Mouse (Mus musculus) forebrain, embryonic 15.5 days (tissue): ENCODE data around the gene Acy3. TPM values are rescaled to one million over a fixed set of nuclear protein-coding genes. Genes with fewer than 3 reads are reported as not detected.

Source experiments
- ATAC-seq: fragments of 200-750 bp; cut with Nextera tagmentation; replicated peaks from 2 replicates; pipeline ENCODE4 v1.8.0; 2017; ENCODE audit warnings: mild to moderate bottlenecking, moderate TSS enrichment, moderate library complexity
- H3K27ac ChIP-seq: fragments of 300-500 bp; sonication (generic); replicated peaks from 2 replicates; pipeline ENCODE4 v1.5.1; 2015; ENCODE audit warnings: mild to moderate bottlenecking, inconsistent platforms
- H3K27me3 ChIP-seq: fragments of 300-500 bp; sonication (generic); 2 replicates; pipeline ENCODE4 v1.6.1; 2015; ENCODE audit warnings: inconsistent platforms
- H3K36me3 ChIP-seq: fragments of 300-500 bp; sonication (generic); 2 replicates; pipeline ENCODE4 v1.6.1; 2015; ENCODE audit warnings: mild to moderate bottlenecking, inconsistent platforms
- H3K4me1 ChIP-seq: fragments of 300-500 bp; sonication (generic); 2 replicates; pipeline ENCODE4 v1.6.1; 2015; ENCODE audit warnings: inconsistent platforms
- H3K4me2 ChIP-seq: fragments of 300-500 bp; sonication (generic); replicated peaks from 2 replicates; pipeline ENCODE4 v1.6.1; 2015; ENCODE audit warnings: mild to moderate bottlenecking, inconsistent platforms
- H3K4me3 ChIP-seq: fragments of 300-500 bp; sonication (generic); 2 replicates; pipeline ENCODE4 v1.5.1; 2015; ENCODE audit warnings: mild to moderate bottlenecking, inconsistent platforms
- H3K9ac ChIP-seq: fragments of 300-500 bp; sonication (generic); replicated peaks from 2 replicates; pipeline ENCODE4 v1.6.1; 2015; ENCODE audit warnings: mild to moderate bottlenecking, inconsistent platforms
- H3K9me3 ChIP-seq: fragments of 300-500 bp; sonication (generic); 2 replicates; pipeline ENCODE4 v1.6.1; 2016; ENCODE audit warnings: inconsistent platforms
- WGBS: fragments of 180-500 bp; shearing (Covaris S2); methylation state at CpG from one replicate; pipeline ENCODE4 v1.1.7; 2015; ENCODE audit warnings: mixed read lengths; 5-methylcytosine and 5-hydroxymethylcytosine counted together
- polyA plus RNA-seq: library from polyadenylated mRNA; unstranded; fragments of >200 nt; fragmentation: Nextera tagmentation; extraction: Ambion mirVana; gene quantifications from 2 replicates; pipeline ENCODE4 v1.2.1, GENCODE M21; 2015

The Acy3 gene
- polyA plus RNA-seq, 1 experiment from 2014 or later, result 1.3 TPM

DNA sequence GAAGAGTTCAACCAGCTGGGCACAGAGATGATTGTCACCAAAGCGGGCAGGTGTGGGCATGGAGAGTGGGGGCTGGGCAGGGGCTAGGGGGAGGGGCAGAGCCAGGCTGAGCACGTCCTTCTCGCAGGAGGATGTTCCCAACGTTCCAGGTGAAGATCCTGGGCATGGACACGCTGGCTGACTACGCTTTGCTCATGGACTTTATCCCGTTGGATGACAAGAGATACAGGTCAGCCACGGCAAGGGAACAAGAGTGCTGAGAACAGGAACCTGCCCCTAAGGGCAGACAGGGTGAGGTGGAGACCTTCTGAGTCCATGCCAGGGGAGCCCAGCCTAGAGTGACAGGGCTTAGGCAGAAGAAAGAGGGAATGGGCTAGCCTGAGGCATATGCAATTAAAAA lies 10.4 kb downstream of the Acy3 start:
- H3K27me3 ChIP-seq, result no peaks in the 10 kb centered on the region; the same call in 1 of the 2 replicates
- H3K36me3 ChIP-seq, result no peaks in the 10 kb centered on the region
- H3K9ac ChIP-seq, result no peak overlapping the region
- peaks cover 15% of the 10 kb centered on the region for H3K4me1 ChIP-seq
- WGBS, result 84% methylated on average over 8 of the region's 8 CpGs
- no peak overlapping the region for H3K27ac ChIP-seq
- no peak overlapping the region for H3K4me3 ChIP-seq
- no peaks in the 10 kb centered on the region for H3K9me3 ChIP-seq
- ATAC-seq, result no peak
- no peak overlapping the region for H3K4me2 ChIP-seq

DNA sequence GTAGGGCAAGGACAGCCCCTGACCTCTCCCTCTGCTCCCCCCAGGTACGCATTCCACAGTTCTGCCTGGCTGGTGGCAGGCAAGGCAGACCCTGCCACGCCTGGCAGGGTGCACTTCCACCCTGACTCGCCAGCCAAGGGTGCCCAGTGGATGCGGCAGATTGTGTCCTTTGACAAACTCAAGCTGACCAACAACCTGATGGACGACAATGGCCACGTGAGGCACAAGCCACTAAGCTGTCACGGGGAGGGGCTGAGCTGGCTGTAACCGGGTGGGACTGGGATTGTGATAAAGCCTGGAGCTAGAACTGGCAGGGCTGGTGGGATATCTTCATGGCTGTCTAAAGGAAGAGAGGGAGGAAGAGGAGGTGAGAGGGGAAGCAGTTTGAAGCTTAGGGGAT lies 10.9 kb downstream of the Acy3 start:
- Histone ChIP-seq H3K36me3 (no peaks in the 10 kb centered on the region), H3K4me2 (no peak overlapping the region), H3K27me3 (no peaks in the 10 kb centered on the region; the same call in 1 of the 2 replicates), H3K9me3 (no peaks in the 10 kb centered on the region), H3K4me1 (peaks cover 15% of the 10 kb centered on the region), H3K9ac (no peak overlapping the region), H3K4me3 (no peak overlapping the region), H3K27ac (no peak overlapping the region)
- 65% methylated on average over 8 of the region's 8 CpGs for WGBS
- ATAC-seq, result no peak

DNA sequence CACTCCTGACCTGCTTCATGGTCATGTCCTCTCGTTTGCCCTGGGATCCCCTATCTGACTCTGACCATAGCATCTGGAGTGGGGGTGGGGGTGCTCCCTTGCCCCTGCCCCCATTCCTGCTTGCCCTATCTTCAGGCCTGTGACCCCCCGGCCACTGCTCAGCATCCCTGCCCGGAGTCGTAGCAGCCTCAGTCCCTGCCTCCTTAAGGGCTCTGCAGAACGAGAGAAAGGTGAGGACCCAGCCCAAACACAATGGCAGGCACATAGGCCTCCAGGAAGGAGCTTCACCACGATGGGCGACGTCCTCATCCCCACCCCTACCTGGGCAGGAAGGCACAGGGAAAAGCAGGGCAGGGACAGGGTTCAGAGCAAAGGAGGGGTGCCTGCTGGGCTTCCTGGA lies 12.0 kb downstream of the Acy3 start:
- H3K9me3 ChIP-seq, result no peaks in the 10 kb centered on the region
- H3K27me3 ChIP-seq, result no peaks in the 10 kb centered on the region; the same call in 1 of the 2 replicates
- H3K4me2 ChIP-seq, result no peak overlapping the region
- no peak for ATAC-seq
- H3K4me1 ChIP-seq, result peaks cover 15% of the 10 kb centered on the region
- no peak overlapping the region for H3K4me3 ChIP-seq
- H3K27ac ChIP-seq, result no peak overlapping the region
- H3K9ac ChIP-seq, result no peak overlapping the region
- H3K36me3 ChIP-seq, result no peaks in the 10 kb centered on the region
- 74% methylated on average over 8 of the region's 8 CpGs for WGBS

GRCm38 (mm10) chr19:3999121-3999730 lies 12.9 kb downstream of the Acy3 start:
- Histone ChIP-seq H3K9me3 (no peaks in the 10 kb centered on the region), H3K27me3 (no peaks in the 10 kb centered on the region; the same call in 1 of the 2 replicates), H3K36me3 (no peaks in the 10 kb centered on the region), H3K9ac (no peak overlapping the region), H3K4me3 (0 out of 2 replicates have a peak overlapping the region, but pooled peaks have one; percentile 5), H3K4me1 (peaks cover 15% of the 10 kb centered on the region), H3K27ac (no peak overlapping the region), H3K4me2 (peak overlapping the region; percentile 70; the same call in 1 of the 2 replicates)
- WGBS, result 81% methylated on average over 9 of the region's 9 CpGs
- ATAC-seq, result no peak

GRCm38 (mm10) chr19:4000119-4000900 lies 13.9 kb downstream of the Acy3 start, which contains the start of the genes Nudt8 and Gm49405:
Gene Nudt8, plus strand, starts transcription at chr19:4000580.
Gene Gm49405, plus strand, starts transcription at chr19:4000626.
- Histone ChIP-seq H3K4me1 (peaks cover 15% of the 10 kb centered on the region), H3K9me3 (no peaks in the 10 kb centered on the region), H3K27ac (peak within 1 kb of the TSS; percentile 96), H3K36me3 (no peaks in the 10 kb centered on the region), H3K4me3 (peak within 1 kb of the TSS; percentile 64), H3K4me2 (peak within 1 kb of the TSS; percentile 70), H3K27me3 (no peaks in the 10 kb centered on the region), H3K9ac (peak within 1 kb of the TSS; percentile 87)
- peak; percentile 90 for ATAC-seq
- 0% methylated on average over 64 of the region's 64 CpGs for WGBS

DNA sequence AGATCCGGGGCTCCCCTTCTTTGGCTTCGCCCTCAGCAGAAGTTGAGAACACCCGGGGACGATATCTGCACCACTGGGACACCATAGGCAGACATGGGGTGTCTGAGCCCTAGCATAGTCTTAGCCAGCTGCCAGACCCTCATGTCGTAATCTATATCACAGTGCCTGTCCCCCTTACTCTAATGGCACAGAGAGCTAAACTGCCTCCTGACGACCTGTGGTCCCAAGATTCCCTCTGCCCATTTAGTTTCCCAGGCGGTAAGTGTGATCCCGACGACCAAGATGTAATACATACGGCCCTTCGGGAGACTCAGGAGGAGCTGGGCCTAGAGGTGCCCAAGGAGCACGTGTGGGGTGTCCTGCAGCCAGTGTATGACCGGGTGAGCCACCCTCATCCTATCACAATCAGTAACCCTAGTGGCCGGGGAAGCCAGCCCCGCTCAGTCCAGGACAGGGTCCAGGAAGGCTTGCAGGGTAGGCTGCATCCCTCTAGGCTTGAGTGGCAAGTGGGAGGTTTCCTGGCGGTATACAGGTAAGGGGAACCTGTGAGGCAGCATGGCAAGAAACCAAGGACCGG lies 14.7 kb downstream of the Acy3 start:
- H3K9ac ChIP-seq, result peak overlapping the region; percentile 87
- peak; percentile 8; the same call in 1 of the 2 replicates for ATAC-seq
- peak overlapping the region; percentile 70 for H3K4me2 ChIP-seq
- WGBS, result 15% methylated on average over 17 of the region's 17 CpGs
- peak overlapping the region; percentile 64 for H3K4me3 ChIP-seq
- H3K9me3 ChIP-seq, result no peaks in the 10 kb centered on the region
- no peaks in the 10 kb centered on the region for H3K27me3 ChIP-seq
- H3K4me1 ChIP-seq, result peaks cover 15% of the 10 kb centered on the region
- peak overlapping the region; percentile 96 for H3K27ac ChIP-seq
- peaks cover 3% of the 10 kb centered on the region for H3K36me3 ChIP-seq

DNA sequence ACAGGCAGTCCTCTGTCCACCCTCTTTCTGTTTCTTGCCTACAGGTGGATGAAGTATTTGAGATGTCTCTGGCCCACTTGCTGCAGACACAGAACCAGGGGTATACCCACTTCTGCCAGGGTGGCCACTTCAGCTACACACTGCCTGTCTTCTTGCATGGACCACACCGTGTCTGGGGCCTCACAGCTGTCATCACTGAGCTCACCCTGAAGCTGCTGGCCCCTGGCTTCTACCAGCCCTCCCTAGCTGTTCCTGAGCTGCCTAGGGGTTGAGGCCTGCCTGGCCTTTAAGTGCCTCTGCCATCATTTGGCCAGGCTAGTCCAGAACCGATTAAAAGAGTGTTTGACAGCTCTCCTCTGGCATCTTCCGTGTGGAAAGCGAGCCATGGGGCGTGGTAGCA lies 15.4 kb downstream of the Acy3 start:
- H3K4me1 ChIP-seq, result peaks cover 15% of the 10 kb centered on the region
- ATAC-seq, result no peak
- 0 out of 2 replicates have a peak overlapping the region, but pooled peaks have one; percentile 87 for H3K9ac ChIP-seq
- no peaks in the 10 kb centered on the region for H3K27me3 ChIP-seq
- WGBS, result 90% methylated on average over 5 of the region's 5 CpGs
- no peak overlapping the region for H3K27ac ChIP-seq
- no peak overlapping the region; the same call in 1 of the 2 replicates for H3K4me2 ChIP-seq
- peaks cover 10% of the 10 kb centered on the region for H3K36me3 ChIP-seq
- H3K4me3 ChIP-seq, result no peak overlapping the region
- H3K9me3 ChIP-seq, result no peaks in the 10 kb centered on the region

GRCm38 (mm10) chr19:4003112-4003511 lies 16.7 kb downstream of the Acy3 start, which contains the start of gene Doc2g:
Gene Doc2g, plus strand, starts transcription at chr19:4003313.
- Histone ChIP-seq H3K4me2 (no peak within 1 kb of the TSS), H3K27me3 (no peaks in the 10 kb centered on the region), H3K4me3 (no peak within 1 kb of the TSS), H3K9me3 (no peaks in the 10 kb centered on the region), H3K4me1 (peaks cover 15% of the 10 kb centered on the region), H3K27ac (no peak within 1 kb of the TSS), H3K9ac (no peak within 1 kb of the TSS), H3K36me3 (peaks cover 24% of the 10 kb centered on the region)
- 73% methylated on average over 1 of the region's 1 CpGs for WGBS
- ATAC-seq, result no peak

DNA sequence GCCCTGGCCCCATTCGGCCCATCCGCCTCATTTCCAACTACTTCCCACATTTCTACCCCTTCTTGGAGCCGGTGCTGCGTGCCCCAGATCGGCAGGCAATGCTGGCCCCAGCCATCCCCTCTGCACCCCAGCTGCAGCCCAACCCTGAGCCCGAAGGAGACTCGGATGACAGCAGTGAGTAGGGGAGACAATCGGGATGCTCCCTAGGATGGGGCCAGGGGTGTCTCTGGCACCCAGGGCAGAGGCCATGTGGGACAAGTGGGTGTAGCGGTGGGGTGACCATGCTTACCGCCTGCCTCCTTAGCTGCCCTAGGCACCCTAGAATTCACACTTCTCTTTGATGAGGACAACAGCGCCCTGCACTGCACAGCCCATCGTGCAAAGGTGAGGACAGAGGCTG lies 17.3 kb downstream of the Acy3 start:
- Histone ChIP-seq H3K27me3 (no peaks in the 10 kb centered on the region), H3K9me3 (no peaks in the 10 kb centered on the region), H3K4me1 (peaks cover 15% of the 10 kb centered on the region), H3K4me2 (no peak overlapping the region), H3K4me3 (no peak overlapping the region), H3K27ac (no peak overlapping the region), H3K36me3 (peaks cover 27% of the 10 kb centered on the region), H3K9ac (no peak overlapping the region)
- WGBS, result 88% methylated on average over 12 of the region's 12 CpGs
- no peak for ATAC-seq

GRCm38 (mm10) chr19:4004331-4004730 lies 18.0 kb downstream of the Acy3 start:
- Histone ChIP-seq H3K4me2 (no peak overlapping the region), H3K9ac (no peak overlapping the region), H3K9me3 (no peaks in the 10 kb centered on the region), H3K27me3 (no peaks in the 10 kb centered on the region), H3K36me3 (peaks cover 31% of the 10 kb centered on the region), H3K4me1 (peaks cover 15% of the 10 kb centered on the region), H3K4me3 (no peak overlapping the region), H3K27ac (no peak overlapping the region)
- WGBS, result 89% methylated on average over 15 of the region's 15 CpGs
- no peak for ATAC-seq

DNA sequence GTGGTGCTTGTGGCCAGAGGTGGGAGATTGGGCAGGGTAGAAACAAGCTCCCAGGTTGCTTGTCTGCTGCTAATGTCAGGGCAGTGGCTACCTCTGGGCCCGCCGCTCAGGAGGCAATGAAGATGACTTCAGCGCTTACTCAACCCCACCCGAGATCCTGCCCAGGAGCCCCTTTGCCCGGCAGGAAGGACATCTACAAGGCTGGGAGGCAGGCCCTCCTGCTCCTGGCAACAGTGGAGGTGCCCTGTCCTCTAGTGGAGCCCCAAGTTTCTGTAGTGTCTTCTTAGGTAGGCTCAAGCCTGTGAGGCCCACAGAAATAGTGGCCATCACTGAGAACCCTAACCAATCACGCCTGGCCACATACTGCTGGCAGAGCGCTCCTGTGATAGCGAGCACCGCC lies 18.7 kb downstream of the Acy3 start:
- H3K36me3 ChIP-seq, result peaks cover 39% of the 10 kb centered on the region
- 84% methylated on average over 9 of the region's 9 CpGs for WGBS

DNA sequence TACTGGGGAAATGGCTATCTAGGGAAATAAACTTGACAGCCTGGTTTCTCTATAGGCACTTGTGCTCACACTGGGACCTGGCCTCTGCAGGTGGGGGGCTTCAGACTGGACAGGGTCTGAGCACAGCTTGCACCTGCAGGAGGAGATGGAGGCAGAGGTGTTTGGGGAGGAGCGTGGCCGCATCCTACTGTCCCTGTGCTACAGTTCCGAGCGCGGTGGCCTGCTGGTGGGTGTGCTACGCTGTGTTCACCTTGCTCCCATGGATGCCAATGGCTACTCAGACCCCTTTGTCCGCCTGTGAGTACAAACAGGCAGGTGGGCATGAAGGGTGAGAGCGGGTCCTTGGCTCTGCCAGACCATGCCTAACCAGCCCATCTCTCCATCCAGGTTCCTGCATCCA lies 19.6 kb downstream of the Acy3 start:
- ATAC-seq, result no peak
- H3K9me3 ChIP-seq, result no peaks in the 10 kb centered on the region
- 97% methylated on average over 8 of the region's 8 CpGs for WGBS
- peaks cover 9% of the 10 kb centered on the region for H3K4me1 ChIP-seq
- H3K27me3 ChIP-seq, result no peaks in the 10 kb centered on the region
- no peak overlapping the region for H3K27ac ChIP-seq
- no peak overlapping the region for H3K4me2 ChIP-seq
- H3K9ac ChIP-seq, result no peak overlapping the region
- no peak overlapping the region for H3K4me3 ChIP-seq
- H3K36me3 ChIP-seq, result peaks cover 42% of the 10 kb centered on the region

More for the DNA sequence above, 18.7 kb downstream of the Acy3 start:
- Histone ChIP-seq H3K4me1 (peaks cover 8% of the 10 kb centered on the region), H3K4me3 (no peak overlapping the region), H3K9me3 (no peaks in the 10 kb centered on the region), H3K4me2 (no peak overlapping the region), H3K27me3 (no peaks in the 10 kb centered on the region), H3K9ac (no peak overlapping the region), H3K27ac (no peak overlapping the region)
- no peak for ATAC-seq
